Mouse (Mus musculus) left cerebral cortex, adult 8-10 months (tissue): ENCODE data around the gene Tfcp2. TPM values are rescaled to one million over a fixed set of nuclear protein-coding genes. Genes with fewer than 3 reads are reported as not detected.

ENCODE experiments used
- DNase-seq, 2 experiments: peaks; one replicate each; pipeline ENCODE4 v3.0.0; 2022; ENCODE audit warnings: low spot score in 2 of 2
- total RNA-seq, 4 experiments: library from RNA; stranded (reverse); gene quantifications; 2 replicates each; pipeline ENCODE4 v1.2.4; 2022

Tfcp2 gene
- total RNA-seq, 4 experiments from 2014 or later = 27.7 to 31.7 (median 30.1) TPM

GRCm38 (mm10) chr15:100448572-100448971, 103.2 kb downstream of the Tfcp2 start:
- DNase-seq = no peak

Other genes starting within 250 kb of the Tfcp2 start
- 10 to 100 TPM; 26.4 to 33.2 (median 32.4) TPM for gene Mettl7a1, start 247.9 kb downstream of the Tfcp2 start, total RNA-seq
- gene Mettl7a3, start 217.1 kb downstream of the Tfcp2 start, total RNA-seq = under 1 TPM; 0.23 to 0.30 (median 0.28) TPM
- gene Methig1, start 198.9 kb downstream of the Tfcp2 start, total RNA-seq = under 1 TPM in 1 of 4 experiments, not detected in 3; 0.57 TPM
- gene Mettl7a2, start 198.8 kb downstream of the Tfcp2 start, total RNA-seq = 1 to 10 TPM in 1 of 4 experiments, under 1 TPM in 1, not detected in 2; 0.78 to 1.0 TPM
- gene Higd1c, start 187.5 kb downstream of the Tfcp2 start, total RNA-seq = not detected
- under 1 TPM in 1 of 4 experiments, not detected in 3; 0.15 TPM for gene Gm5475, start 129.9 kb downstream of the Tfcp2 start, total RNA-seq
- gene Slc11a2, start 126.9 kb downstream of the Tfcp2 start, total RNA-seq = 10 to 100 TPM; 47.1 to 69.7 (median 54.5) TPM
- gene Letmd1, start 83.0 kb downstream of the Tfcp2 start, total RNA-seq = 10 to 100 TPM; 55.3 to 64.5 (median 57.5) TPM
- gene Csrnp2, start 56.5 kb downstream of the Tfcp2 start, total RNA-seq = 10 to 100 TPM; 29.1 to 31.5 (median 31.2) TPM
- gene Pou6f1, start 48.0 kb upstream of the Tfcp2 start, total RNA-seq = 100 to 1,000 TPM; 119 to 151 (median 133) TPM
- 100 to 1,000 TPM; 118 to 126 (median 122) TPM for gene Dazap2, start 63.3 kb upstream of the Tfcp2 start, total RNA-seq
- 1 to 10 TPM; 1.9 to 3.1 (median 2.3) TPM for gene Smagp, start 84.9 kb upstream of the Tfcp2 start, total RNA-seq
- gene Bin2, start 117.5 kb upstream of the Tfcp2 start, total RNA-seq = 10 to 100 TPM in 1 of 4 experiments, 1 to 10 TPM in 3; 6.8 to 10.0 (median 7.6) TPM
- 1 to 10 TPM; 1.7 to 5.8 (median 4.5) TPM for gene Cela1, start 135.9 kb upstream of the Tfcp2 start, total RNA-seq
- gene Galnt6, start 177.4 kb upstream of the Tfcp2 start, total RNA-seq = 10 to 100 TPM; 12.4 to 15.1 (median 14.4) TPM
- gene Slc4a8, start 209.7 kb upstream of the Tfcp2 start, total RNA-seq = 10 to 100 TPM; 60.5 to 73.8 (median 69.8) TPM